Comparison of ENCODE assay signal across 15 mouse cellular contexts in genomic region chr2:73607609-73608008, GRCm38 (mm10). TPM values are rescaled to one million over a fixed set of nuclear protein-coding genes. Genes with fewer than 3 reads are reported as not detected.
DNase-seq lines count a peak whose midpoint lies in the region; ATAC-seq lines count a peak whose summit lies in the region.
"Had no signal": no experiment of that assay in that cellular context is flagged by ENCODE, and none has a peak within 500 bp of the region (broad histone marks: within the 10 kb centered on the region; RNA-seq: fewer than 3 reads in every experiment).

No protein-coding gene starts in this region.

- 0 out of 2 replicates have a peak overlapping the region, but pooled peaks have one; percentile 16 for H3K27ac ChIP-seq in heart, embryonic 15.5 days
- H3K27ac ChIP-seq in embryonic facial prominence, embryonic 14.5 days (replicated peaks; ENCODE audit: low read depth, low read length): 0 out of 2 replicates have a peak overlapping the region, but pooled peaks have one; percentile 17
- H3K27ac ChIP-seq: forebrain, embryonic 15.5 days; lung, embryonic 15.5 days; midbrain, embryonic 13.5 days; neural tube, embryonic 13.5 days had no signal

- H3K4me3 ChIP-seq in heart, embryonic 15.5 days: no peak overlapping the region
- no peak overlapping the region for H3K4me3 ChIP-seq in embryonic facial prominence, embryonic 14.5 days (ENCODE audit: low read depth, low read length)
- H3K4me3 ChIP-seq: forebrain, embryonic 15.5 days; lung, embryonic 15.5 days; midbrain, embryonic 13.5 days; neural tube, embryonic 13.5 days had no signal

- intact Hi-C loops in heart, postnatal 25 days (cut with DNase I): no loop called here

- WGBS in heart, embryonic 15.5 days: 33% methylated on average over 4 of the region's 4 CpGs
- 21% methylated on average over 4 of the region's 4 CpGs for WGBS in embryonic facial prominence, embryonic 14.5 days

- no peak overlapping the region for H3K9ac ChIP-seq in heart, embryonic 15.5 days
- no peak overlapping the region for H3K9ac ChIP-seq in embryonic facial prominence, embryonic 14.5 days (ENCODE audit: low read depth, low read length)
- H3K9ac ChIP-seq: forebrain, embryonic 15.5 days; lung, embryonic 15.5 days; midbrain, embryonic 13.5 days; neural tube, embryonic 13.5 days had no signal

- no peak for ATAC-seq in heart, embryonic 15.5 days (replicated peaks; ENCODE audit: insufficient number of reproducible peaks, insufficient read depth, low FRiP score, low read depth)
- peak; percentile 73 for ATAC-seq in embryonic facial prominence, embryonic 14.5 days (ENCODE audit: low read depth)
- ATAC-seq in megakaryocyte progenitor cell, adult 5-6 weeks (replicated peaks; ENCODE audit: poor library complexity): 0 out of 2 replicates have a peak, but pooled peaks have one; percentile 16
- ATAC-seq: forebrain, embryonic 15.5 days; midbrain, embryonic 13.5 days had no signal

- H3K4me2 ChIP-seq in heart, embryonic 15.5 days: no peak overlapping the region
- H3K4me2 ChIP-seq in embryonic facial prominence, embryonic 14.5 days (ENCODE audit: low read depth, low read length): no peak overlapping the region
- H3K4me2 ChIP-seq: forebrain, embryonic 15.5 days; lung, embryonic 15.5 days; midbrain, embryonic 13.5 days; neural tube, embryonic 13.5 days had no signal

- H3K27me3 ChIP-seq in heart, embryonic 15.5 days: no peaks in the 10 kb centered on the region
- no peaks in the 10 kb centered on the region for H3K27me3 ChIP-seq in embryonic facial prominence, embryonic 14.5 days (replicated peaks; ENCODE audit: control insufficient read depth, insufficient read depth, low read length)
- H3K27me3 ChIP-seq: forebrain, embryonic 15.5 days; lung, embryonic 15.5 days; midbrain, embryonic 13.5 days; neural tube, embryonic 13.5 days had no signal

- H3K9me3 ChIP-seq in heart, embryonic 15.5 days (replicated peaks): no peaks in the 10 kb centered on the region
- H3K9me3 ChIP-seq in embryonic facial prominence, embryonic 14.5 days (ENCODE audit: control insufficient read depth, low read length): no peaks in the 10 kb centered on the region
- H3K9me3 ChIP-seq: forebrain, embryonic 15.5 days; lung, embryonic 15.5 days; midbrain, embryonic 13.5 days; neural tube, embryonic 13.5 days had no signal

- H3K4me1 ChIP-seq in heart, embryonic 15.5 days (replicated peaks): peaks cover 13% of the 10 kb centered on the region
- H3K4me1 ChIP-seq in embryonic facial prominence, embryonic 14.5 days (ENCODE audit: control insufficient read depth, insufficient read depth, low read length): 0 out of 2 replicates have a peak, but pooled peaks cover 7% of the 10 kb centered on the region

- DNase-seq in heart, postnatal 25 days (ENCODE audit: low spot score): no peak
- DNase-seq in right cerebral cortex, postnatal 14 days: peak; percentile 4
- no peak for DNase-seq in right cerebral cortex, postnatal 4 days
- peak; percentile 76 for DNase-seq in embryonic facial prominence, embryonic 14.5 days (ENCODE audit: low spot score)
- no peak for DNase-seq in thymus, postnatal 36 days
- no peak for DNase-seq in layer of hippocampus, postnatal 25 days (ENCODE audit: extremely low spot score in 1 of 2, low spot score in 1 of 2)
- DNase-seq: adrenal gland, postnatal 14 days; kidney, adult 18-20 months had no signal

- H3K36me3 ChIP-seq in heart, embryonic 15.5 days: peaks cover 8% of the 10 kb centered on the region; the same call in 1 of the 2 replicates
- H3K36me3 ChIP-seq in embryonic facial prominence, embryonic 14.5 days (ENCODE audit: control insufficient read depth, insufficient read depth, low read length): peaks cover 15% of the 10 kb centered on the region

RNA-seq across cellular contexts. Expression of gene Chrna1, which starts 27.5 kb away (rescaled TPM):
- 0.09 and 0.28 TPM in 2 replicates for polyA plus RNA-seq in heart, embryonic 15.5 days (2015; fragmentation: Nextera tagmentation; extraction: Ambion mirVana)
- total RNA-seq in heart, postnatal 25 days (2021): under 1 TPM in 1 of 2 experiments, not detected in 1; 0.06 TPM
- 25.9 and 26.2 TPM in 2 replicates for polyA plus RNA-seq in embryonic facial prominence, embryonic 14.5 days (2014; fragmentation: Nextera tagmentation; extraction: Ambion mirVana)
- 0.02 TPM in 1 of 2 replicates, not detected in the other for total RNA-seq in megakaryocyte progenitor cell, adult 5-6 weeks (2015)
- total RNA-seq in megakaryocyte progenitor cell, adult 5-6 weeks (2017): not detected in 2 replicates
- total RNA-seq in layer of hippocampus, postnatal 25 days (2021): under 1 TPM; 0.35 to 0.57 TPM
- total RNA-seq: adrenal gland, postnatal 14 days had no signal
- polyA plus RNA-seq: large intestine, adult 2 months had no signal

Comparison
In these comparisons a context has a peak if more than half of its experiments do, and no peak if none do; other contexts are left out.
1. DNase-seq: peak in right cerebral cortex, postnatal 14 days (single experiment) and embryonic facial prominence, embryonic 14.5 days (single experiment); none in heart, postnatal 25 days (single experiment), right cerebral cortex, postnatal 4 days (single experiment), thymus, postnatal 36 days (0 of 2) and layer of hippocampus, postnatal 25 days (0 of 2).